Mouse (Mus musculus): ENCODE measurements around the gene Clstn2. TPM values are rescaled to one million over a fixed set of nuclear protein-coding genes. Genes with fewer than 3 reads are reported as not detected.

The Clstn2 gene
- polyA plus RNA-seq, 1 experiment from 2014 or later, result 13.7 TPM

DNA sequence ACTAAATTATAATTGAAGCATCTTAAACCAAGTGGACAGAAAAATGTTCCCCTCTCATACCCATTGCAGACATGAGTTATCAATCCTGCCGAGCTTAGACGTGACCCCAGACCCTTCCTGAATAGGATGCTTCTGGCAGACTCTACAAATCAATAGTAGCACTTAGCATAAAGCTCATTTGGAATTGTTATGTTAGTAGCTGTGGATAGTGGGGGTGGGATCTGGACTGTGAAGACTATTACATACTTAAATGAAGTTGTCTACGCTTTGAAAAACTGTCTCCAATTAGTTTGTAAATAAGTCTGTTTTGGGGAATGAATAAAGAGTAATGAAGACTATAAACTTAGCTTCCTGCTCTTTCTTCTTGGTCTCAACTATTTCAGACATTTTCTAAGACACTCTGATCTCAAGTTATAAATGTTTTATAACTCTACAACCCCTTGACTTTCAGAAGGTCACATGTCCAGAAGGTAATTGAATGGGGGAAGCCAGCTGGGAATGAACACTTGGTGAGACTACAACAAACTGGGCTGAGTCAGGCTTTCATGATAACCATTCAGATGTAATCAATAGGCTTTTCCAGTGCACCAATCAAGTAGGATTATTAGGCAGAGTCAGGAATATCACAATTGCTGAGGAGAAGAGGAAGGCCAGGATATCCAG is 216.7 kb downstream of the Clstn2 start:
- Histone ChIP-seq H3K27ac (no peak overlapping the region), H3K9me3 (no peaks in the 10 kb centered on the region), H3K27me3 (replicated peaks) (no peaks in the 10 kb centered on the region), H3K4me1 (no peaks in the 10 kb centered on the region), H3K36me3 (no peaks in the 10 kb centered on the region), H3K4me3 (no peak overlapping the region), H3K4me2 (replicated peaks) (no peak overlapping the region), H3K9ac (no peak overlapping the region)
- WGBS, result 52% methylated on average over 3 of the region's 3 CpGs
- ATAC-seq (ENCODE audit: low FRiP score, low read depth), result no peak

DNA sequence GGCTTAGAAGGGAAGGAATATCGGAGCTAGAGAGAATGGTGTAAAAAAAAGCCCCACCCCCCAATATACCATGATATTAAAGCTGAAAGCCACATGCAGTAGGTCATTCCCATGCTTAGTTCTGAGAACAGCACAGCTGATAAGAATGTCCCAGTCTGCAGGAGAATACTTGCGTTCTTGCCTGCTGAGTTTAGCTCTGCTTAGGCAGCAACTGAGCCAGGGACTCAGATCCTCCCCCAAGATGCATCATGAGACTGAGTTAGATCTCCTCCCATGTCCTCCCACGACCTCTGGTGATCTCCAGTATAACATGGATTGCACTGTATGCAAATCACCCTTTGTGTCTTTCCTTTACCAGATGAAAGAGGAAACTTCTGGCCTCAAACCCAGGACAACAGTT is 219.8 kb downstream of the Clstn2 start:
- Histone ChIP-seq H3K9me3 (no peaks in the 10 kb centered on the region), H3K27me3 (replicated peaks) (no peaks in the 10 kb centered on the region), H3K4me3 (no peak overlapping the region), H3K4me2 (replicated peaks) (no peak overlapping the region), H3K36me3 (no peaks in the 10 kb centered on the region), H3K9ac (no peak overlapping the region), H3K27ac (no peak overlapping the region), H3K4me1 (no peaks in the 10 kb centered on the region)
- no peak for ATAC-seq (ENCODE audit: low FRiP score, low read depth)
- WGBS, result 64% methylated on average over 3 of the region's 3 CpGs

DNA sequence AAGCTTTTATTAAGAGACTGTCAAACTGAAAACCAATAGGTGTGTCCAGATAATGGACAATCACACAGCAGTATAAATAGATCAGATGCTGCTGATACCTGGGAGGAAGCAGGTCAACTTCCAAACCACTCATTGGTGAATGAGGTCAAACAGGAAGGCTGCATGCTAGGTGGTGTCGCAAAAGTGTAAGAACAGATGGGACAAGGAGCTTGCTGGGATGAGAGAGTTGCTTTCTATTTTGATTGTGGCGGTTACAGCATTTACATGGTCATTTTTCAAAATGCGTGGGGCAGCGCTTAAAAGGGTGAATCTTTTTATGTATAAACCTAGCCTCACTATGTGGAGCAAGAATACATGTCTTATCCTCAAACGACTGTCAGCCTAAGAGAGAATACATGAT is 225.9 kb downstream of the Clstn2 start:
- H3K4me1 ChIP-seq, result no peaks in the 10 kb centered on the region
- H3K4me2 ChIP-seq (replicated peaks), result no peak overlapping the region
- H3K27ac ChIP-seq, result no peak overlapping the region
- H3K36me3 ChIP-seq, result no peaks in the 10 kb centered on the region
- H3K9ac ChIP-seq, result no peak overlapping the region
- no peak for ATAC-seq (ENCODE audit: low FRiP score, low read depth)
- H3K4me3 ChIP-seq, result no peak overlapping the region
- H3K9me3 ChIP-seq, result no peaks in the 10 kb centered on the region
- H3K27me3 ChIP-seq (replicated peaks), result no peaks in the 10 kb centered on the region
- whole genome bisulfite sequencing, result 90% methylated on average over 5 of the region's 5 CpGs

DNA sequence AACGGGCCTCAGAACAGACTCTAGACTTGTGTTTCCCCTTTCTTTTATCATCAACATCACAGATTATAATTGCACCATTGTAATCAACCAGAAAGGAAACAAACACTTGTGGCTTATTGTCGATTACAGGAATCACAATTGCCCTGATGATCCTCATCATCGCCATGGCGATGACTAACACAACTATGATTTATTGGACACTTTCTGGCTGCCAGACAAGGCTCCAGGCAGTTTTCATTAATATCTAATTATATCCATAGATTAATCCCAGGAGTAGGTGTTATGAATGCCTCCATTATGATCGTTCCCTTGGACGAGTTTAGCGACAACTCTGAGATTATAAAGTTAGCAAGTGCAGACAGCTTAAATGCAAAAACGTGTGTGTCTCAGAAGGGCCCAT is 239.3 kb downstream of the Clstn2 start:
- ATAC-seq (ENCODE audit: low FRiP score, low read depth), result no peak
- 63% methylated on average over 8 of the region's 8 CpGs for WGBS
- Histone ChIP-seq H3K9me3 (no peaks in the 10 kb centered on the region), H3K4me3 (no peak overlapping the region), H3K27ac (no peak overlapping the region), H3K9ac (no peak overlapping the region), H3K4me1 (no peaks in the 10 kb centered on the region), H3K36me3 (no peaks in the 10 kb centered on the region), H3K4me2 (replicated peaks) (no peak overlapping the region), H3K27me3 (replicated peaks) (no peaks in the 10 kb centered on the region)

DNA sequence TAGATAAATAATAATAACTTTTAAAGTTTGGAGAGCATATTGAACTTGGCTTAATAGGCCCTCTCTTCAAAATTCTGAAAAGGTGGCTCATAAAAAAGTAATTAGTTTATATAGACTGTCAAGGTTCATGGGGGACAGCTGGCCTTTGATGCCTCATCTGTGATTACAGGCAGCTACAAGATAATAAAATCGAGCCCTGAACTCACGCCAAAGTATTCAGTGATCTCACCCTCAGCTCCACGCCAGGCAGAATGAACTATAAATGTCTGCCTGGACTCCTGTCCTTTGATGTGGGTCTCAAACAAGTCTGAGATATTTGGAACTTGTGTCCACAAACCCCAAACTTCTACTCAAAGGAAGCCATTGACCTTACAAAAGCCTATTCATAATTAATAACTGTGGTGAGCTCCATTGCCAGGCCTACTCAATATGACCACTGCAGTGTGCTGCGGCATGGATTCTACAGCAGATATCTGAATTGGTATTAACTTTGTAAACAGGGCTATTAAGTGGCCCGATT is 244.8 kb downstream of the Clstn2 start:
- Histone ChIP-seq H3K27me3 (replicated peaks) (no peaks in the 10 kb centered on the region), H3K4me2 (replicated peaks) (no peak overlapping the region), H3K27ac (no peak overlapping the region), H3K4me3 (no peak overlapping the region), H3K9ac (no peak overlapping the region), H3K9me3 (no peaks in the 10 kb centered on the region), H3K4me1 (no peaks in the 10 kb centered on the region), H3K36me3 (no peaks in the 10 kb centered on the region)
- WGBS, result 80% methylated on average over 5 of the region's 5 CpGs
- ATAC-seq (ENCODE audit: low FRiP score, low read depth), result no peak

DNA sequence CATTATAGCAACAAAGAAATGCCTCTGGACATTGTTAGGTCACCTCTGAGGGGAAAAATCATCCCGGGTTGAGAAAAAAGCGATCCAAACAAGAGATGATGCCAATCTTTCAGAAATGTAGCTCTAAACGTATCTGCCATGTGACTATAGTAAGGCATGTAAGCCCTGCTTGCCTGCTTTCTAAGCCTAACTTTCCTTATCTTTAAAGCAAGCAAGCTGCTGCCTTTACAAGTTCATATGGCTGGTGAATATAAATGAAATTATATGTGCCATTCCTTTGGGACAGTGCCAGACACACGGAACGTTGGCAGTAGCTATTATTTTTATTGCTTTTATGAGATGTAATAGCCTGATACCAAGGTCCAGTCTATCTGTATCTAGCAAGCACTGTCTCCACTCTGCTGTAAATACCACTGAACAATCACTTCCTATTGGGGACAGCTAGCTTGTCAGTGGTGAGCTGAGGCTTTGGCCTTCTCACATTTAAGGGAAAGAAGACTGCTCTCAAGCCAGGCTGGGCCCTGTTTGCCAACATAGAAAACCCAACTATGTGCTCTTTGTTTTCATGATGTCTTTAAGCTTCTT is 252.9 kb downstream of the Clstn2 start:
- WGBS, result 80% methylated on average over 5 of the region's 5 CpGs
- no peak overlapping the region for H3K4me3 ChIP-seq
- H3K36me3 ChIP-seq, result no peaks in the 10 kb centered on the region
- ATAC-seq (ENCODE audit: low FRiP score, low read depth), result no peak
- H3K27me3 ChIP-seq (replicated peaks), result no peaks in the 10 kb centered on the region
- H3K27ac ChIP-seq, result no peak overlapping the region
- no peak overlapping the region for H3K9ac ChIP-seq
- H3K4me1 ChIP-seq, result no peaks in the 10 kb centered on the region
- no peaks in the 10 kb centered on the region for H3K9me3 ChIP-seq
- no peak overlapping the region for H3K4me2 ChIP-seq (replicated peaks)

DNA sequence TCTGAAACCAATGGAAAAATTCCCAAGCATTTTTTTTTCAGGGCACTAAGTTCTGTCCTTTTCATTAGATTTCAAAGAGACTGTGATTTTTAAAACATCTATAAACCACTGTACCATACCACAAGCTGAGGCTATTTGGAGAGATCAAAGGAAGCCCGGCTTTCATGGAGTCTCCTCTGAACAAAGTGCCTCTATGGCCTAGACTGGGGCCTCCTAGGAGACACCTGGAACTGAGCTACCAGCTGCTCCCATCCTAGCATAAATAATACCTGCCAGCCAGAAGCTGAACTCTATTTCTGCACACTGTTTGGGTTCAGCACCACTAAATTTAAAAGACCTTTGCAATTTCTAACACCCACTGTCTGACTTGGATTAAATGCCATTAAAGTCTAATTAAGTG is 257.2 kb downstream of the Clstn2 start:
- H3K9ac ChIP-seq, result no peak overlapping the region
- H3K27ac ChIP-seq, result no peak overlapping the region
- H3K4me1 ChIP-seq, result no peaks in the 10 kb centered on the region
- ATAC-seq (ENCODE audit: low FRiP score, low read depth), result no peak
- H3K36me3 ChIP-seq, result no peaks in the 10 kb centered on the region
- no peak overlapping the region for H3K4me3 ChIP-seq
- WGBS, result 42% methylated on average over 1 of the region's 1 CpGs
- no peaks in the 10 kb centered on the region for H3K27me3 ChIP-seq (replicated peaks)
- no peaks in the 10 kb centered on the region for H3K9me3 ChIP-seq
- no peak overlapping the region for H3K4me2 ChIP-seq (replicated peaks)

DNA sequence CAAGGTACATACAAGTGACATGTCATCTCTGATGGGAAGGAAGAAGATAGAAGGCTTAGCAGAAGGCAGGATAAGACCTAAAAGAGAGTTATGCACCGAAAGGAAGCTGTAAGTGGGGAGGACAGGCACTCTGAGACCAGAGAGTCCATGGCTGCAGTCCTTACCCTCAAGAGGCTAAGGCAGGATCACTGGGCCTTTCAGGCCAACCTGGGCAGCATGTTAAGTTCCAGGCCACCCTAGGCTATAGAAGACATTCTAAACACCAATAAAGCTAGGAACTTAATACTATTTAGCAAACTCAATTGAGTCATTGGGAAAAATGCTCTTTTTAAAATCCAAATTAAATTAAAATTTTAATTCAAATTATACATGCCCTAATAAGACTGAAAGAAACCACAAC is 258.0 kb downstream of the Clstn2 start:
- H3K9me3 ChIP-seq, result no peaks in the 10 kb centered on the region
- no peaks in the 10 kb centered on the region for H3K36me3 ChIP-seq
- no peak overlapping the region for H3K27ac ChIP-seq
- no peak overlapping the region for H3K4me3 ChIP-seq
- no peak overlapping the region for H3K9ac ChIP-seq
- no peak overlapping the region for H3K4me2 ChIP-seq (replicated peaks)
- WGBS, result 75% methylated on average over 1 of the region's 1 CpGs
- no peaks in the 10 kb centered on the region for H3K27me3 ChIP-seq (replicated peaks)
- no peaks in the 10 kb centered on the region for H3K4me1 ChIP-seq
- no peak for ATAC-seq (ENCODE audit: low FRiP score, low read depth)

DNA sequence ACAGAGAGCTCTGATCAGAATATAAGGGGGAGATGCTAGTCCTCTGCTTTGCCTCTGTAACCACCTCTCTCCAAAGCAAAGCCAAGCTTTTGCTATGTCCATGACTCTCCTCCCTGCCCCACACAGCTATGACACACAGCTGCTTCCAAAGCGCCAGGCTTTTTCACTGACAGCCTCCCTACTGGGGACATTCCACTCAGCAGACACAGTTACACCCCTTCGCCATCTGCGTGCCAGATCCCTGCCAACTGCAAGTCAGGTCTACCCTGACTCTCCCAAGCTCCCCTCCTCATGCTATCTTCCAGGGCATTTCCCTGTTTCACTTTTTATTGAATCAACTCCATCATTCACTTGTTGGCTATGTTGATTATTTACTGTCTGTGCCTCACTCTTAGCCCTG is 259.1 kb downstream of the Clstn2 start:
- ATAC-seq (ENCODE audit: low FRiP score, low read depth), result no peak
- 82% methylated on average over 3 of the region's 3 CpGs for WGBS
- H3K27ac ChIP-seq, result no peak overlapping the region
- no peaks in the 10 kb centered on the region for H3K4me1 ChIP-seq
- no peak overlapping the region for H3K4me2 ChIP-seq (replicated peaks)
- no peaks in the 10 kb centered on the region for H3K9me3 ChIP-seq
- H3K4me3 ChIP-seq, result no peak overlapping the region
- no peaks in the 10 kb centered on the region for H3K36me3 ChIP-seq
- H3K27me3 ChIP-seq (replicated peaks), result no peaks in the 10 kb centered on the region
- no peak overlapping the region for H3K9ac ChIP-seq

DNA sequence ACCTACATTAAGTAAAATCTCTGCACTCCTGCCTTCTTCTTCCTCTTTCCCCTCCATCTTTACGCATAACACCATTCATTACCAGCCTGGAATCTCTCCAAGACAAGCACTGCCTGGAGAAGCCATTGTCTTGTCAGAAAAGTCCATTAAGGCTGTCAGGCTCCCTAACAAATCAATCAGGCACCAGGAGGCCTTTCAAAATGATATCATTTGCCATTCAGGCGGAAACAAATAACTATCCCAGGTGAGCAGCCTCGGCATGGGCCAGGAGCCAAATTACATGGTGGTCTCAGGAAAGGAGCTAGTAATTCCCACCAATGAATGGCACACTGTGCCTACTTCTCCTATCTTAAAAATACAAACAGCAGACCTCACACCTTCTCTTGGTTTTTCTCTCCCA is 260.6 kb downstream of the Clstn2 start:
- ATAC-seq (ENCODE audit: low FRiP score, low read depth), result no peak
- 55% methylated on average over 3 of the region's 3 CpGs for whole genome bisulfite sequencing
- H3K36me3 ChIP-seq, result no peaks in the 10 kb centered on the region
- H3K9me3 ChIP-seq, result no peaks in the 10 kb centered on the region
- no peak overlapping the region for H3K27ac ChIP-seq
- no peak overlapping the region for H3K9ac ChIP-seq
- no peak overlapping the region for H3K4me2 ChIP-seq (replicated peaks)
- no peaks in the 10 kb centered on the region for H3K27me3 ChIP-seq (replicated peaks)
- no peaks in the 10 kb centered on the region for H3K4me1 ChIP-seq
- H3K4me3 ChIP-seq, result no peak overlapping the region

DNA sequence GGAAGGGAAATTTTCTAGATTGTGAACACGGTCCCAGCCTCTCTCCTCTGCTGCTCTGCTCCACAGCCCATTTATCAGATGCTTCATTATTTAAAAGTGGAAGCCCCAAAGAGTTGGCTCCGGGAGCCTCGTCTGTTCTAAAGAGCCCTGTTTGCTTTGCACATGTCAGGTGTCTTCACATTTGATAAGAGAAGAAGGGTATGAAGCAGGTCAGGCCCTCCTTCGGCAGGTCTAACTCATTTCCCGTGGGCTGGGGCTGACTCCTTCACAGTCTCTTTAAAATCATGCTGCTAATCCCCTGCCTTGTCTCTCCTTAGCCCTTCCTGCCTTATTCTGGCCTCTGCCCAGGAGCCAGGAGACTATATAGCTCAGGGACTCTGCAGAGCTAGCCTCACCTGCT is 263.6 kb downstream of the Clstn2 start:
- no peaks in the 10 kb centered on the region for H3K9me3 ChIP-seq
- H3K4me1 ChIP-seq, result no peaks in the 10 kb centered on the region
- H3K4me2 ChIP-seq (replicated peaks), result no peak overlapping the region
- H3K27me3 ChIP-seq (replicated peaks), result no peaks in the 10 kb centered on the region
- H3K9ac ChIP-seq, result no peak overlapping the region
- H3K4me3 ChIP-seq, result no peak overlapping the region
- H3K36me3 ChIP-seq, result no peaks in the 10 kb centered on the region
- ATAC-seq (ENCODE audit: low FRiP score, low read depth), result no peak
- 82% methylated on average over 5 of the region's 5 CpGs for WGBS
- no peak overlapping the region for H3K27ac ChIP-seq

DNA sequence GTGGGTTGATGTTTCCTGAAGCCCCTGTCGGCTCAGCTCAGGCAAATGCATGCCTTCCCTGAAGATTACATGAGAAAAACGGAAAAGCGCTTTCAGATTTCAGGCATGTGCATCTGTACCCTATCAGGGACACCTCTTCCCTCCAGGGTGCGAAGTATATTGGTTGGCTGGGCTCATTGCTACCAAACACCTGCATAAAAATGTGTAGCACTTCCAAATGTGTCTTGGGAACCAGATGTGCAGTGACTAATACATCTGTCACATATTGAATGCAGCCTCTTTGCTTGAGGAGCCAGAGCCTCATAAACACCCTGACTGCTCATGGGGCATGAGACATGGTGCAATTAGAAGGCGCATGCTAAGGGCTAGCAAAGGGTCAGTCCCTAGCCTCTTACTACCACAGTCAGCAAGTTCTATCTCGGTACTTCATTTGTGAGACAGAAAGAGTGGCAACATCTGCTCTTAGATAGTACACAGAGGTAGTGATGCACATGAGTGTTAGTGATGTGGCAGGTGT is 267.7 kb downstream of the Clstn2 start:
- WGBS, result 92% methylated on average over 6 of the region's 6 CpGs
- no peak overlapping the region for H3K4me3 ChIP-seq

DNA sequence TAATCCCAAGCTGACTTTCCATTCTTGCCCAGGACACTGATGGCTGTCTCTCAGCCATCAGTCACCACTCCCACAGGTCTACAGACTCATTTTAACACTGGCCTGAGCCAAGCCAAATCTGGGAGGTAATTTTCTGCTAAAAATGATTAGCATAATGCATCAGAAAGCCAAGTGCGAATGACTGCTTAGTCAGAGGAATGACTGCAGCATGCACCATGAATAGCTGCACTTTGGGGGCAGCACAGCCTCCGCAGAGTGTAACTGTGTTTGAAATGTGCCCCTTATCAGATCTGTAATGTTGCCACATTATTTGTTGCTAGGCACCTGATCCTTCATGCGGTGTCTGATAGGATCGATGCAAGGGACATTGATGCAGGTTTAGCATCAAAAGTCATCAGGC is 269.9 kb downstream of the Clstn2 start:
- Histone ChIP-seq H3K27ac (no peak overlapping the region), H3K9ac (no peak overlapping the region), H3K4me3 (no peak overlapping the region), H3K4me2 (replicated peaks) (no peak overlapping the region), H3K27me3 (replicated peaks) (no peaks in the 10 kb centered on the region), H3K36me3 (no peaks in the 10 kb centered on the region), H3K4me1 (no peaks in the 10 kb centered on the region), H3K9me3 (no peaks in the 10 kb centered on the region)
- WGBS, result 91% methylated on average over 4 of the region's 4 CpGs
- no peak for ATAC-seq (ENCODE audit: low FRiP score, low read depth)

More for the DNA sequence above, 267.7 kb downstream of the Clstn2 start:
- Histone ChIP-seq H3K36me3 (no peaks in the 10 kb centered on the region), H3K27ac (no peak overlapping the region), H3K9ac (no peak overlapping the region), H3K27me3 (replicated peaks) (no peaks in the 10 kb centered on the region), H3K4me2 (replicated peaks) (no peak overlapping the region), H3K4me1 (no peaks in the 10 kb centered on the region), H3K9me3 (no peaks in the 10 kb centered on the region)
- no peak for ATAC-seq (ENCODE audit: low FRiP score, low read depth)
